Mouse (Mus musculus): ENCODE results near the gene Pik3cb.

DNA sequence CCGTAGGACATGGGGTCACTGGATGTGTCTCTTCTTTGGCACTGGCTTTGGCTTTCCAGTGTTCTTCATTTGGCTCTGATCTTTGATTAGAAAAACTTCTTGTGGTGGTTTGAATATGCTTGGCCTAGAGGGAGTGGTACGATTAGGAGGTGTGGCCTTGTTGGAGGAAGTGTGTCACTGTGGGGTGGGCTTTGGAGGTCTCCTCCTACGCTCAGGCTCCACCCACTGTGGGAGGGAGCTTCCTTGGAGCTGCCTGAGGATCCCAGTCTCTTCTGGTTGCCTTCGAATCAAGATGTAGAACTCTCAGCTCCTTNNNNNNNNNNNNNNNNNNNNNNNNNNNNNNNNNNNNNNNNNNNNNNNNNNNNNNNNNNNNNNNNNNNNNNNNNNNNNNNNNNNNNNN is 118.7 kb downstream of the Pik3cb start:
- TF ChIP-seq CTCF (IDR thresholded peaks at IDR 0.05; ENCODE audit: insufficient read depth, low read length) (no peak), POLR2A (IDR thresholded peaks at IDR 0.05; ENCODE audit: borderline replicate concordance, extremely low read depth, low read depth, low read length) (no peak)
